Mouse (Mus musculus): Measurements from ENCODE around the gene Gne. TPM values are rescaled to one million over a fixed set of nuclear protein-coding genes. Genes with fewer than 3 reads are reported as not detected.
"Not testable (repeated sequence)": the region's sequence is repeated elsewhere in the genome, so short reads cannot be mapped to it uniquely, and the experiment has no call there.

Gne gene
- polyA plus RNA-seq, 1 experiment from 2014 or later: 42.3 TPM

DNA sequence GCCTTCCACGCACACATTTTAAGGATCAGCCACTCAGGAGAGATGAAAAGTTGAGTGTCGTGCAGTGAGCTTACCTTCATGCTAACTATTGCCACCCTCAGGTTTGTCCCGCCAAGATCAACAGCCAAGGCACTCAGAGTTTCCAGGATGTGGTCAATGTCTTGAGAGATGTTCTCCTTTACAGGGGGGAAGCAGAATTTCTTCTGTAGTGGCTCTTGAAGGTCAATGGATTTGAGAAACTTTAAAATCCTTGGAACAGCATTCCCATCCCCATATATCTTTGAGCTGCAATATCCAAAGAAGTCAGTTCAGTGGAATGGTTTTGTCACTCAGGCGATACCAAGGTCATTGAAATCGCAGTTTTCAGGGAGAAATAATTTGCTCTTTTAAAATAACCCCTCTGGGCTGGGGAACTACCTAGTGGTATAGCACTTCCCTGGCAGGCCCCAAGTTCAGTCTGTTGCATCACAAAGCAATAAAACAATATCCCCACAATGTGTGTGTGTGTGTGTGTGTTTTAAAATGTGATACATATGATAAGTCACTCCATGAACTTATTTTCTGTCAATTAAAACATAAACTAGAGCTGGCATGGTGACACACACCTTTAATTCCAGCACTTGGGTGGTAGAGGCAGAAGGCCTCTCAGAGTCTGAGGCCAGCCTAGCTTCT, 39.2 kb downstream of the Gne start:
- no peak for DNase-seq (ENCODE audit: low spot score)
- H3K27ac ChIP-seq (ENCODE audit: low read depth): no peak overlapping the region
- no peaks in the 10 kb centered on the region for H3K9me3 ChIP-seq (ENCODE audit: control insufficient read depth, low read length)
- no peak for ATAC-seq (replicated peaks; ENCODE audit: low FRiP score, low TSS enrichment, low read depth)
- H3K9ac ChIP-seq (ENCODE audit: low read length): no peak overlapping the region
- no peaks in the 10 kb centered on the region for H3K27me3 ChIP-seq (replicated peaks; ENCODE audit: control insufficient read depth, insufficient read depth, low read length)
- no peaks in the 10 kb centered on the region for H3K4me1 ChIP-seq (replicated peaks; ENCODE audit: control insufficient read depth, insufficient read depth, low read length)
- WGBS: 90% methylated on average over 5 of the region's 5 CpGs
- H3K36me3 ChIP-seq (ENCODE audit: control insufficient read depth, insufficient read depth, low read length): peaks cover 35% of the 10 kb centered on the region
- H3K4me3 ChIP-seq (ENCODE audit: low read depth, low read length): no peak overlapping the region
- H3K4me2 ChIP-seq (ENCODE audit: low read length): no peak overlapping the region

DNA sequence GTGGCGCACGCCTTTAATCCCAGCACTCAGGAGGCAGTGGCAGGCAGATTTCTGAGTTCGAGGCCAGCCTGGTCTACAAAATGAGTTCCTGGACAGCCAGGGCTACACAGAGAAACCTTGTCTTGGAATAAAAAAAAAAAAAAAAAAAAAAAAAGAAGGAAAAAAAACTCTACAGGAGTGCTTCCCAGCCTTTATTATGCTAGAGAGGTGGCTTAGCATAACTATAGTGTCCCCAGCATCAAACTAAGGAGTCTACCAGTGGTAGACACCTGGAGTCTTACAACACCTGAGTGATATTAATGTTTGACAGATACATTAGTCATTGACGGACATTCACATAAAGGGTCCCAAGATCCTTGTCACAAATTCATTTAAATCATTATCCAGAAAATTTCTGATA, 40.8 kb downstream of the Gne start:
- not testable (repeated sequence) for H3K9ac ChIP-seq (ENCODE audit: low read length); H3K27ac ChIP-seq (ENCODE audit: low read depth); H3K4me3 ChIP-seq (ENCODE audit: low read depth, low read length); ATAC-seq (replicated peaks; ENCODE audit: low FRiP score, low TSS enrichment, low read depth); H3K27me3 ChIP-seq (replicated peaks; ENCODE audit: control insufficient read depth, insufficient read depth, low read length); H3K4me1 ChIP-seq (replicated peaks; ENCODE audit: control insufficient read depth, insufficient read depth, low read length); H3K9me3 ChIP-seq (ENCODE audit: control insufficient read depth, low read length); DNase-seq (ENCODE audit: low spot score); H3K4me2 ChIP-seq (ENCODE audit: low read length)
- 90% methylated on average over 4 of the region's 4 CpGs for WGBS
- peaks cover 40% of the 10 kb centered on the region for H3K36me3 ChIP-seq (ENCODE audit: control insufficient read depth, insufficient read depth, low read length)

DNA sequence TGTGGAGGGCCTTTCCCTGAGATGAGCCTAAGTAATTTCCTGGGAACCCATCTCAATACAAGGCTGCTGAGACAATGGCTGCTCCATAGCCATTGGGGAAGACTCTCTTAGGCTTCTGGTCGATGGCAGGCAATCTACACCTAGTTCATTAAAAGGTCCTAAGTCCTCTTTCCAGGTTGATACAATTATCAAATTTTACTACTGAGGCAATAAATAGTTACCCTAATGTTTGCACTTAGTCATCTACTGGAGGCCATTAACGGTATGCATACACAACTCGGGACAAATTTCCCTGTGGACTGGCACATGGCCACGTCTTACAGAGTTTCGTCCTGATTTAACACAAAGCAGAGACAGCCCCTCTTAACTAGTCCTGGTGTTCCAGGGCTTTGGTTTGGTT, 41.5 kb downstream of the Gne start:
- H3K9ac ChIP-seq (ENCODE audit: low read length): no peak overlapping the region
- DNase-seq (ENCODE audit: low spot score) (no peak), ATAC-seq (replicated peaks; ENCODE audit: low FRiP score, low TSS enrichment, low read depth) (no peak; the same call in 1 of the 2 replicates)
- H3K4me3 ChIP-seq (ENCODE audit: low read depth, low read length): no peak overlapping the region
- H3K4me1 ChIP-seq (replicated peaks; ENCODE audit: control insufficient read depth, insufficient read depth, low read length): no peaks in the 10 kb centered on the region
- WGBS: 71% methylated on average over 5 of the region's 5 CpGs
- H3K27me3 ChIP-seq (replicated peaks; ENCODE audit: control insufficient read depth, insufficient read depth, low read length): no peaks in the 10 kb centered on the region
- H3K27ac ChIP-seq (ENCODE audit: low read depth): no peak overlapping the region
- no peak overlapping the region for H3K4me2 ChIP-seq (ENCODE audit: low read length)
- peaks cover 46% of the 10 kb centered on the region for H3K36me3 ChIP-seq (ENCODE audit: control insufficient read depth, insufficient read depth, low read length)
- H3K9me3 ChIP-seq (ENCODE audit: control insufficient read depth, low read length): no peaks in the 10 kb centered on the region

DNA sequence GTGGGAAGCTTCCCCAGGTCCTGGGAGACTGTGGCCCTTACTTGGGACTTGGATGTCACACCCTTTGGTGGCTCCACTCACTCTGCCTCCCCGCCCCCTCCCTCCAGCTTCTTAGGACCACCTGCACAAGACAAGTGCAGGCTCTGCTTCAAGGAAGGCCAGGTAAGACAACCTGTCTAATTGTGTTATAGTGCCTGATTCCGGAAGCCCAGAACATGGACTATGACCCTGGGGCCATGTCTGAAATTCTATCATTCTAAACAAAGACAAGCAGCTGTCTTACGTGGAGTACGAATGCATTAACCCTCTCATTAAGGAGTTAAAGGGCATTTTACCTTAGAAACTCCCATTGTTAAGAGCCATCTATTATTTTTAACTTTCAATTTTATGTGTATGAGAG, 43.2 kb downstream of the Gne start:
- 96% methylated on average over 4 of the region's 4 CpGs for WGBS
- ATAC-seq (replicated peaks; ENCODE audit: low FRiP score, low TSS enrichment, low read depth): no peak
- Histone ChIP-seq H3K9ac (ENCODE audit: low read length) (no peak overlapping the region), H3K9me3 (ENCODE audit: control insufficient read depth, low read length) (no peaks in the 10 kb centered on the region), H3K4me3 (ENCODE audit: low read depth, low read length) (no peak overlapping the region), H3K27me3 (replicated peaks; ENCODE audit: control insufficient read depth, insufficient read depth, low read length) (no peaks in the 10 kb centered on the region), H3K4me2 (ENCODE audit: low read length) (no peak overlapping the region), H3K27ac (ENCODE audit: low read depth) (no peak overlapping the region), H3K36me3 (ENCODE audit: control insufficient read depth, insufficient read depth, low read length) (peaks cover 58% of the 10 kb centered on the region), H3K4me1 (replicated peaks; ENCODE audit: control insufficient read depth, insufficient read depth, low read length) (no peaks in the 10 kb centered on the region)
- no peak for DNase-seq (ENCODE audit: low spot score)

DNA sequence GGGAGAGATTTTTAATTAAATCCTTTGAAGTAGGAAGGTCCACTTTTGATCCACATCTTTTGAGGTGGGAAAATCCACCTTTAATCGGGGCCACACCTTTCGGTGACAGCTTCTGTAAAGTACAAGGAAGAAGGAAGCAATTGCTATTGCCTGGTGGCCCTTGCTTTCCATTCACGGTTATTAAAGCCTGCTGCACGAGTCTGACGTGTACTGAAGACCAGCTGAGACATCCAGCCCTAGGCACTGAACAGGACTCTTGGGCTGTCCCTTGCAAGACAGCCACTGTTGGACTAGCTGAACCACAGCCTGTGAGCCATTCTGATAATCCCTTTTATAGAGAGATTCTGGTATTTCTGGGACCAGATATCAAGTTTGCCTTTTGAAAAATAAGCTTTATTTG, 47.5 kb downstream of the Gne start:
- H3K27ac ChIP-seq (ENCODE audit: low read depth): no peak overlapping the region
- H3K4me2 ChIP-seq (ENCODE audit: low read length): no peak overlapping the region
- H3K36me3 ChIP-seq (ENCODE audit: control insufficient read depth, insufficient read depth, low read length): peaks cover 62% of the 10 kb centered on the region
- H3K9me3 ChIP-seq (ENCODE audit: control insufficient read depth, low read length): no peaks in the 10 kb centered on the region
- DNase-seq (ENCODE audit: low spot score): no peak
- no peak overlapping the region for H3K4me3 ChIP-seq (ENCODE audit: low read depth, low read length)
- 0 out of 2 replicates have a peak, but pooled peaks have one; percentile 26 for ATAC-seq (replicated peaks; ENCODE audit: low FRiP score, low TSS enrichment, low read depth)
- H3K27me3 ChIP-seq (replicated peaks; ENCODE audit: control insufficient read depth, insufficient read depth, low read length): no peaks in the 10 kb centered on the region
- WGBS: 75% methylated on average over 5 of the region's 5 CpGs
- no peaks in the 10 kb centered on the region for H3K4me1 ChIP-seq (replicated peaks; ENCODE audit: control insufficient read depth, insufficient read depth, low read length)
- H3K9ac ChIP-seq (ENCODE audit: low read length): no peak overlapping the region

DNA sequence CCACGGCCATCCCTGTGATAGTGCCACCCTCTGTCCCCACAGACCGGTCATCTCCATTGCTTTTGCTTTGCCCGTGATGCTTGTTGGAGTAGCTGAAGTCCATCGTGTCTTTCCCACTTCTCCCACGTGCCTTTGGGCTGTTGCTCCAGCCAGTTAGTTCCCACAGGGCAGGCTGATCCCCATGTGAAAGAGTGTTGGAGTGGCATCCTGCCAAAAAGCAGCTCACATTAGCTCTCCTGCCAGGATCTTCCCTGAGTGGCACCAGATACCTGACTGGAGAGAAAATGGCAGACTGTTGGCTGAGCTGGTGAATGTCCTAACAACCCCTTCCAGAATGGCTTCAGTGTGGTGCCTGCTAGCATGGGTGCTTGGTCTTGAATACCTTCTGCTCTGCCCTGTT, 52.5 kb downstream of the Gne start:
- H3K27ac ChIP-seq (ENCODE audit: low read depth): no peak overlapping the region
- no peak overlapping the region for H3K4me3 ChIP-seq (ENCODE audit: low read depth, low read length)
- H3K4me2 ChIP-seq (ENCODE audit: low read length): no peak overlapping the region
- no peak for DNase-seq (ENCODE audit: low spot score)
- WGBS: 88% methylated on average over 5 of the region's 5 CpGs
- peaks cover 10% of the 10 kb centered on the region; the same call in 1 of the 2 replicates for H3K4me1 ChIP-seq (replicated peaks; ENCODE audit: control insufficient read depth, insufficient read depth, low read length)
- H3K9ac ChIP-seq (ENCODE audit: low read length): no peak overlapping the region
- H3K36me3 ChIP-seq (ENCODE audit: control insufficient read depth, insufficient read depth, low read length): peaks cover 66% of the 10 kb centered on the region
- ATAC-seq (replicated peaks; ENCODE audit: low FRiP score, low TSS enrichment, low read depth): no peak
- H3K9me3 ChIP-seq (ENCODE audit: control insufficient read depth, low read length): no peaks in the 10 kb centered on the region
- no peaks in the 10 kb centered on the region for H3K27me3 ChIP-seq (replicated peaks; ENCODE audit: control insufficient read depth, insufficient read depth, low read length)

DNA sequence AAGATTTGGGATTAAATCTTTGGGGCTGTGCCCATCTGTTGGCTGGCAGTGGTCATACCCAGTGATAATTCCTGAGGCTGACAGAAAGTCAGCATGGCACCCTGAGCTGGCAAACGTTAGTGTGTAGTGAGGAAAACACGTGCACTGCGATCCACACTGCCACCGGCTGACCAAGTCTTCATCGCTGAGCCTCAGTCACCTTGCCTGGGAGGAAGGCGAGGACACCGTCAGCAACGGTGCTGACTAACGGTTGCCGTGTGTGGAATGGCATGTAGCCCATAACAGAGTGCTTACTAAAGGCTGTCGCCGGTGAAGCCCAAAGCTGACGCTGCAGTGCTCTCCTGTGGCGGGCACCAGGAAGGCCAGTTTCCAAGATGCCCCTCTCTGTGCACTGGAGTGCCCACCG, 54.3 kb downstream of the Gne start:
- Histone ChIP-seq H3K4me1 (replicated peaks; ENCODE audit: control insufficient read depth, insufficient read depth, low read length) (peaks cover 10% of the 10 kb centered on the region; the same call in 1 of the 2 replicates), H3K4me3 (ENCODE audit: low read depth, low read length) (no peak overlapping the region), H3K27me3 (replicated peaks; ENCODE audit: control insufficient read depth, insufficient read depth, low read length) (no peaks in the 10 kb centered on the region), H3K9ac (ENCODE audit: low read length) (no peak overlapping the region), H3K4me2 (ENCODE audit: low read length) (no peak overlapping the region), H3K9me3 (ENCODE audit: control insufficient read depth, low read length) (no peaks in the 10 kb centered on the region), H3K36me3 (ENCODE audit: control insufficient read depth, insufficient read depth, low read length) (peaks cover 81% of the 10 kb centered on the region), H3K27ac (ENCODE audit: low read depth) (no peak overlapping the region)
- ATAC-seq (replicated peaks; ENCODE audit: low FRiP score, low TSS enrichment, low read depth) (no peak), DNase-seq (ENCODE audit: low spot score) (no peak)
- WGBS: 90% methylated on average over 15 of the region's 15 CpGs

DNA sequence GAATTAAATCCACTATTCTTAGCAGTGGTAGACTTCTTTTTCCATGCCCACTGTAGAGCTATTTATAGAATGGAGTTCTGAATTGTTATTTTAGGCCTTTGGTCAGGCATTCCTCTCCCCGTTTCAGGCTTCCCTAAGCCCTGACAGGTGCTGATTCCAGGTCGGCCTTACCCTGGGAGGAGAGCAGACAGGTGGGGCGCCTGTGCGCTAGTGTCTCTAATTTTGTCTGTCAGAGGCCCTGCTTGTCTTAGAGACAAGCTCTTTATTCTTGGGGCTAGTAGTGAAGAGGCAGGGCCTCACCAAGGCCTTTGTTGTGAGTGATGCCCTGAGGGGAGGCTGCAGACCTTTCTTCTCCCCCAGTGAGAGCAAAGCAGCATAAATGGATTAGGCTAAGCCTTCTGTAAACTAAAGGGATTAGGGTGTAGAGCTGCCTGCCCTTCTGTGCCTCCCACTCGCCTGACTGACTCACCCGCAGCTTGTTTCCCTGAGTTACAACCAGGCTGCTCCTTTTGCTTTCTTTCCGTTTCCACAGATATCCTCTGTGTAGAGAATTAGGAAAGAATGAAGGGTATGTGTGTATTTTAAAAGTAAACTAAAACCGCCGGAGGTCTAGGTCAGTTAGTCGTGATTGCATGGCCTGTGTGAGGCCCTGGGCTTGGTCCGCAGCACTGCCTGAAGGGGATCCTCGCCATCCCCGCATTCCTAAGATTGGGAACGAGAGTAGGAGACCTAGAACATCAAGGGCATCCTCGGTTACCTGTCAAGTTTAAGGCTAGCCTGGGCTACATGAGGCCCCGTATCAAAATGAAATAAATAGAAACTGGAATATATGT, 55.5 kb downstream of the Gne start:
- H3K27me3 ChIP-seq (replicated peaks; ENCODE audit: control insufficient read depth, insufficient read depth, low read length): no peaks in the 10 kb centered on the region
- no peak overlapping the region for H3K4me2 ChIP-seq (ENCODE audit: low read length)
- 27% methylated on average over 16 of the region's 16 CpGs for WGBS
- H3K9ac ChIP-seq (ENCODE audit: low read length): 0 out of 2 replicates have a peak overlapping the region, but pooled peaks have one; percentile 7
- no peaks in the 10 kb centered on the region for H3K9me3 ChIP-seq (ENCODE audit: control insufficient read depth, low read length)
- peaks cover 92% of the 10 kb centered on the region for H3K36me3 ChIP-seq (ENCODE audit: control insufficient read depth, insufficient read depth, low read length)
- peak; percentile 68 for DNase-seq (ENCODE audit: low spot score)
- H3K27ac ChIP-seq (ENCODE audit: low read depth): peak overlapping the region; percentile 73
- ATAC-seq (replicated peaks; ENCODE audit: low FRiP score, low TSS enrichment, low read depth): peak; percentile 80
- no peak overlapping the region for H3K4me3 ChIP-seq (ENCODE audit: low read depth, low read length)
- peaks cover 10% of the 10 kb centered on the region; the same call in 1 of the 2 replicates for H3K4me1 ChIP-seq (replicated peaks; ENCODE audit: control insufficient read depth, insufficient read depth, low read length)

Measured in intestine, embryonic 14.5 days (tissue).